Mouse (Mus musculus): ENCODE data around the gene Ceacam16. TPM values are rescaled to one million over a fixed set of nuclear protein-coding genes. Genes with fewer than 3 reads are reported as not detected.

Gene Ceacam16
- total RNA-seq, 1 experiment: 0.71 TPM

GRCm38 (mm10) chr7:19841686-19842413 is 19.2 kb downstream of the Ceacam16 start:
- no peaks in the 10 kb centered on the region for H3K36me3 ChIP-seq (ENCODE audit: control insufficient read depth, insufficient read depth, low read length, poor library complexity, severe bottlenecking)
- TF ChIP-seq CHD2 (IDR thresholded peaks at IDR 0.05; ENCODE audit: low read depth, low read length) (no peak), MAFK (IDR thresholded peaks at IDR 0.05; ENCODE audit: insufficient read depth, low read depth, low read length) (no peak), HCFC1 (IDR thresholded peaks at IDR 0.05; ENCODE audit: borderline replicate concordance, insufficient read depth, low read length) (no peak), ZNF384 (IDR thresholded peaks at IDR 0.05; ENCODE audit: low read depth, low read length) (no peak), ZC3H11A (IDR thresholded peaks at IDR 0.05; ENCODE audit: borderline replicate concordance, low read depth, low read length) (no peak)
- H3K9me3 ChIP-seq (ENCODE audit: control insufficient read depth, insufficient read depth, low read depth, low read length): no peaks in the 10 kb centered on the region
- no peak overlapping the region for H3K27ac ChIP-seq (ENCODE audit: insufficient read depth, low read depth, low read length, poor library complexity, severe bottlenecking)
- H3K4me1 ChIP-seq (ENCODE audit: control insufficient read depth in 2 of 2, insufficient read depth in 2 of 2, low read length in 2 of 2, poor library complexity in 1 of 2): peaks cover 0 to 3% of the 10 kb centered on the region in 2 experiments; a peak in 2 of 4 replicates
- no peak overlapping the region for H3K4me3 ChIP-seq (ENCODE audit: insufficient read depth in 1 of 2, low read depth in 1 of 2, low read length in 2 of 2, poor library complexity in 1 of 2, severe bottlenecking in 1 of 2)
- H3K9ac ChIP-seq (ENCODE audit: insufficient read depth, low read depth, low read length, poor library complexity, severe bottlenecking): no peak overlapping the region
- no peak for DNase-seq (ENCODE audit: low read depth, low spot score)
- in situ Hi-C loops (cut with MboI; ENCODE audit: low sequenced_read_pairs in 2 of 2, unreplicated experiment in 2 of 2): no loop called here

- no peak overlapping the region for H3K4me3 ChIP-seq (ENCODE audit: insufficient read depth in 1 of 2, low read depth in 1 of 2, low read length in 2 of 2, poor library complexity in 1 of 2, severe bottlenecking in 1 of 2)
- H3K36me3 ChIP-seq (ENCODE audit: control insufficient read depth, insufficient read depth, low read length, poor library complexity, severe bottlenecking): no peaks in the 10 kb centered on the region
- H3K9ac ChIP-seq (ENCODE audit: insufficient read depth, low read depth, low read length, poor library complexity, severe bottlenecking): no peak overlapping the region
- in situ Hi-C loops (cut with MboI; ENCODE audit: low sequenced_read_pairs in 2 of 2, unreplicated experiment in 2 of 2): no loop called here
- TF ChIP-seq ZC3H11A (IDR thresholded peaks at IDR 0.05; ENCODE audit: borderline replicate concordance, low read depth, low read length) (no peak), CHD2 (IDR thresholded peaks at IDR 0.05; ENCODE audit: low read depth, low read length) (no peak), MAFK (IDR thresholded peaks at IDR 0.05; ENCODE audit: insufficient read depth, low read depth, low read length) (no peak), HCFC1 (IDR thresholded peaks at IDR 0.05; ENCODE audit: borderline replicate concordance, insufficient read depth, low read length) (no peak), ZNF384 (IDR thresholded peaks at IDR 0.05; ENCODE audit: low read depth, low read length) (no peak)
- DNase-seq (ENCODE audit: low read depth, low spot score): no peak
- no peak overlapping the region for H3K27ac ChIP-seq (ENCODE audit: insufficient read depth, low read depth, low read length, poor library complexity, severe bottlenecking)
- H3K4me1 ChIP-seq (ENCODE audit: control insufficient read depth in 2 of 2, insufficient read depth in 2 of 2, low read length in 2 of 2, poor library complexity in 1 of 2): peaks cover 0 to 3% of the 10 kb centered on the region in 2 experiments; a peak in 2 of 4 replicates
- no peaks in the 10 kb centered on the region for H3K9me3 ChIP-seq (ENCODE audit: control insufficient read depth, insufficient read depth, low read depth, low read length)
Observed at GRCm38 (mm10) chr7:19840936-19841335, 20.2 kb downstream of the Ceacam16 start.

GRCm38 (mm10) chr7:19840371-19840770 is 20.7 kb downstream of the Ceacam16 start:
- in situ Hi-C loops (cut with MboI; ENCODE audit: low sequenced_read_pairs in 2 of 2, unreplicated experiment in 2 of 2): no loop called here
- TF ChIP-seq HCFC1 (IDR thresholded peaks at IDR 0.05; ENCODE audit: borderline replicate concordance, insufficient read depth, low read length) (no peak), MAFK (IDR thresholded peaks at IDR 0.05; ENCODE audit: insufficient read depth, low read depth, low read length) (no peak), ZC3H11A (IDR thresholded peaks at IDR 0.05; ENCODE audit: borderline replicate concordance, low read depth, low read length) (no peak)
- H3K4me3 ChIP-seq (ENCODE audit: insufficient read depth in 1 of 2, low read depth in 1 of 2, low read length in 2 of 2, poor library complexity in 1 of 2, severe bottlenecking in 1 of 2): no peak overlapping the region
- H3K4me1 ChIP-seq (ENCODE audit: control insufficient read depth in 2 of 2, insufficient read depth in 2 of 2, low read length in 2 of 2, poor library complexity in 1 of 2): peaks cover 0 to 3% of the 10 kb centered on the region in 2 experiments; a peak in 1 of 4 replicates
- no peak overlapping the region for H3K9ac ChIP-seq (ENCODE audit: insufficient read depth, low read depth, low read length, poor library complexity, severe bottlenecking)
- H3K36me3 ChIP-seq (ENCODE audit: control insufficient read depth, insufficient read depth, low read length, poor library complexity, severe bottlenecking): no peaks in the 10 kb centered on the region
- H3K9me3 ChIP-seq (ENCODE audit: control insufficient read depth, insufficient read depth, low read depth, low read length): no peaks in the 10 kb centered on the region
- no peak overlapping the region for H3K27ac ChIP-seq (ENCODE audit: insufficient read depth, low read depth, low read length, poor library complexity, severe bottlenecking)
- no peak for DNase-seq (ENCODE audit: low read depth, low spot score)

DNA sequence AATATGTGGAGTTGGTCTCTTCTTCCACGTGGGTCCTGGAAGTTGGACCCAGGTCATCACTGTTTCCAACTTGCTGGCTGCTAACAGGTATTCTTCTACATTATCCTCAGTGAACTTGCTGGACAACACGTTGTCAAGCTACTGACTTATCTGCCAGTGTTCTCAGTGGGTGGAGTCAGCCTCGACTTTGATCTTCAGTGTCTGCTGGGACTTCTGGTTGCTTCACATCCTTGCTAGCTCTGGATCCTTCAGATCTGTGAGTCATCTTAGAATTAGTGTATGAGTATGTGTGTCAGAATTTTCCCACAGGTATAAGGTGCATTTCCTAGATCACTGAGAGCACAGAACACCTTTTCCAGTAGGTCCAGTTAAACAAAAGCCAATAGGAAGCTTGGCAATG is 24.3 kb downstream of the Ceacam16 start:
- Histone ChIP-seq H3K4me3 (ENCODE audit: insufficient read depth in 1 of 2, low read depth in 1 of 2, low read length in 2 of 2, poor library complexity in 1 of 2, severe bottlenecking in 1 of 2) (no peak overlapping the region), H3K4me1 (ENCODE audit: control insufficient read depth in 2 of 2, insufficient read depth in 2 of 2, low read length in 2 of 2, poor library complexity in 1 of 2) (peaks cover 0 to 4% of the 10 kb centered on the region in 2 experiments; a peak in 1 of 4 replicates), H3K27ac (ENCODE audit: insufficient read depth, low read depth, low read length, poor library complexity, severe bottlenecking) (no peak overlapping the region), H3K36me3 (ENCODE audit: control insufficient read depth, insufficient read depth, low read length, poor library complexity, severe bottlenecking) (no peaks in the 10 kb centered on the region), H3K9me3 (ENCODE audit: control insufficient read depth, insufficient read depth, low read depth, low read length) (no peaks in the 10 kb centered on the region), H3K9ac (ENCODE audit: insufficient read depth, low read depth, low read length, poor library complexity, severe bottlenecking) (no peak overlapping the region)
- in situ Hi-C loops (cut with MboI; ENCODE audit: low sequenced_read_pairs in 2 of 2, unreplicated experiment in 2 of 2): no loop called here
- DNase-seq (ENCODE audit: low read depth, low spot score): no peak
- TF ChIP-seq ZC3H11A (IDR thresholded peaks at IDR 0.05; ENCODE audit: borderline replicate concordance, low read depth, low read length) (no peak), CHD2 (IDR thresholded peaks at IDR 0.05; ENCODE audit: low read depth, low read length) (no peak), HCFC1 (IDR thresholded peaks at IDR 0.05; ENCODE audit: borderline replicate concordance, insufficient read depth, low read length) (no peak), ZNF384 (IDR thresholded peaks at IDR 0.05; ENCODE audit: low read depth, low read length) (no peak), MAFK (IDR thresholded peaks at IDR 0.05; ENCODE audit: insufficient read depth, low read depth, low read length) (no peak)

Measured in ES-E14 (cell line).